Mouse (Mus musculus) thymus, postnatal 10 days (tissue): ENCODE results near the gene Habp2.
A peak's percentile ranks its signal among the peaks of the same experiment; 100 is the strongest.
"Not testable (repeated sequence)": the region's sequence is repeated elsewhere in the genome, so short reads cannot be mapped to it uniquely, and the experiment has no call there.

ENCODE experiments used
- DNase-seq, 2 experiments: peaks; one replicate each; pipeline ENCODE4 v3.0.0; 2021; ENCODE audit warnings: low spot score in 2 of 2

Habp2 gene

DNA sequence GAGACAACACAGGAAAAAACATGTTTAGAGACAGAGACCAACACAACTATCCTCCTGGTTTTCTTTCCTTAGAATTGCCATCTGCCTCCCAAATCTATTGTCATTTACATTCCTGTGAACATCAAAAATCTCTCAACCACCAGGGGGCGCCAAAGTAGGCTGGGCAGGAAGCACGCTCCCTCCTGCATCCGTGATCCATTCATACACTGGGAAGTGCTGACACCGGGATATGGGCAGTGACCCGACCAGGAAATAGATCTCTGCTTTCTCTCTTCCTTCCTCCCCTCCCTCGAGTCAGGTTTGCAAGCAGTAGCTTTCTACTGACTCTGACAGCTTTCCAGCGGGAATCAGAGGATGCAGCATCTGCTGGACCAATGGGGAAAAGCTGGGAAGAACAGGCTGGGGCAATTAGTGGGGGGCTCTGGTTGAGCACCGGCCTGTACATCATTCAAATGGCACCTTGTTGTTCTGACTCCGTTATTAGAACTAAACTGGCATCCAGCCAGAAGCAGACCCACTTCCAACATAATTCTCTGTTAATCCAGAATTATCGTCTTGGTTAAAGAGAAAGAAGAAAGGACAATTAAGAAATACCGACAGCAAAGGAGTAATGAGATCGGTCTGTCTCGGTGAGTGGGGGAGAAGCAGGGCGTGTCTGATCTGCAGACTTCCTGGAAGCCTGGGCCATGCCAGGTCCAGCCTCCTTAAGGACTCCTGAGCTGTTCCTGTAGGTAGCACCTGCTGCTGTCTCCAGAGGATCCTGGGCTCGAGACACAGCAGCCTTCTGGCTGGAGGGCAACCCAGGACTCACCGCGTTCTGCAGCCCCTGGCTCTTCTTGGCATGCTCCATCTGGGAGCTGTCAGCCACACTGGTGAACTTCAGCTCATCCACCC lies 69.8 kb downstream of the Habp2 start:
- DNase-seq: peak; percentile 46 to 82

DNA sequence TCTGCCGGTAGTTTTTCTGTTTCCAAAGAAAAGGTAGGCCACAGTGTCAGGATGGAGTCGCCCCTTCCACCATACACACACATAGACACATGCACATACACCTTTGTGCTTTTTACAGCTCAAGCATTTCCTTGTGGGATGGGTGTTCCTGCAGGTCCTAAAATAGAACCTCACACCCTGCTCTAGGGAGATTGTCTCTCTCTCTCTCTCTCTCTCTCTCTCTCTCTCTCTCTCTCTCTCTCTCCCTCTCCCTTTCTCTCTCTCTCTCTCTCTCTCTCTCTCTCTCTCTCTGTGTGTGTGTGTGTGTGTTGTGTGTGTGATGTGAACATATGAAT lies 70.4 kb downstream of the Habp2 start:
- DNase-seq: not testable (repeated sequence)

DNA sequence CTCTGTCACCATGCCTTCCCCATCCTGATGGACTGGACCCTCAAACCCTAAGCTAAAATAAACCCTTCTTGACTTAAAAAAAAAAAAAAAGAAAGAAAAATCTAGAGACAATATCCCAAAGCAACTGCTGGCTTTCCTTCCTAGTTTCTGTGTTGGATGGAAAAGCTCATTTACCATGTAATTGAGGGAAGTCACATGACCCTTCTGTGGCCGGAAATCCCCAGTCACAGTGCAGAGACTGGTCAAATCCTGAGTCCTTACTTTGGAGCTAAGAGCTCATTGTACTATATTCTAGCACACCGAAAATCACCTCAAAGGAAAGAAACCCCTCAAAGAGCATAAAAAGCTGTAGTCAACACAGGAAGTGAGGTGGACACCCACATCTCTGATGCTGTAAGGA lies 72.0 kb downstream of the Habp2 start:
- no peak for DNase-seq

DNA sequence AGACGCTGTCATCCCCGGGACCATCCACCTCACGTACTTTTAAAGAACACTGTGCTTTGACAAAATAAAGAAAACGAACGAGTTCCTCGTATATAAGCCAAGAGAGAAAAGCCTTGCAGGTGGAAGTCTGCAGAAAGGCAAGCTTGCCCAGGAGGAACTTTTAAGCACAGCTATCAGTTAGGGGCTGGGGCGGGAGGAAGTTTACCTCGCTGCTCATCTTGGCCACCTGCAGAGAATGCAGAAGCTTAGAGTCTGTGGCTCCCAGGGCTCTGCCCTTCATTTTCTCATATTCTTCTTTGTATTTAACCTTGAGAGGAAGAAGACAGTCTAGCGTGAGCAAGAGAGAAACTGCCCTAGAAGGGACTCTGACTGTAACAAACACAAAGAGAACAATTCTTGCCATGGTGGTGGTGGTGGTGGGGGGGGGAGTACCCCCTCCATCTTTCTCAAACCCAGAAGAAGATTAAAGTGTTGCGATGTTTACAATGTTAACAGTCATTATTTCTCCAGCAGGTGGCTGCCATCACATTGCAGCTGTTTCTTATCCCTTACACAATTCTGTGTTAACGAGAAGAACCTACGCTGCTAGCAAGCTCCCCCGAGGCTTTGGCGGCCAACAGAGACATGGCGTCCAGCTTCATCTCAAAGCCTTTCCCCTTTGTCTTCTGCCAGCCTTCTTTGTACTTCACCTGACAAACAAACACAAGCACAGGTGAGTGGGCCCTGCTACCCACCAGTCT lies 77.0 kb downstream of the Habp2 start:
- DNase-seq: peak; percentile 66

DNA sequence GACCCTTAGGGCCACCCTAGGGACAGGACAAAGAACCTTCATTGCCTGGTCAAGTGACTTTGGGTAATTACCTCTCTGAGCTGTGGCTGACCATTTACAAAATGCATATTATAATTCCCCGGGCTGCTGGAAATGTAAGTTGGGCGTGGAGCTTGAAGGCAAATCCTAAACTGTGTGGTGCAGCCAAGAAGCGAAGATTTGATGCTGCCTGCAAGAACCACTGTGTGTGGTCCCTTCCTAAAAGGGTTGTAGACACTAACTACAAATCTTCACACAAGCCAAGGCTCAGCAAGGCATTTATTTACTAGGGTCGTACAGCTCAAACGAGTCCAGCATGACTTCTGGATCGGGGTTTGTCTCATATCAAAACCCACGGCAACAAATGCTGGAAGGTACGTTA lies 77.6 kb downstream of the Habp2 start:
- no peak for DNase-seq

DNA sequence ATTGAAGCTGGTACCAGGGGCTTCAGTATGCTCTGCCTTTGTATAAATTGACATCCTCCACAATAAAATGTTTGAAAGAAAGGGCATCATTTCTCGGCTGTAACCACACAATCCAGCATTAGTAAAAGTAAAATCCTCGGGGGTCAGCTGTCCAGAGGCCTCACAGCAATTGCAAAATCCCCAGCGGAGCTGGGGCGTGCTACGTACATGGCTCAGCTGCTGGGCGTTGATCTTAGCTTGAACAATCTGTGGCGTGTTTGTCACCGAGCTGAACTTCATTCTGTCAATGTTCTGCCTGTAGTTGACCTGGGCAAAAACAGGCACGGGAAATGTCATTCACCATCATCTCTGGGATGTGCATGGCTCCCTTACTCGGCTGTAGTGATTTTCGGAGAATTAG lies 79.2 kb downstream of the Habp2 start:
- DNase-seq: no peak

DNA sequence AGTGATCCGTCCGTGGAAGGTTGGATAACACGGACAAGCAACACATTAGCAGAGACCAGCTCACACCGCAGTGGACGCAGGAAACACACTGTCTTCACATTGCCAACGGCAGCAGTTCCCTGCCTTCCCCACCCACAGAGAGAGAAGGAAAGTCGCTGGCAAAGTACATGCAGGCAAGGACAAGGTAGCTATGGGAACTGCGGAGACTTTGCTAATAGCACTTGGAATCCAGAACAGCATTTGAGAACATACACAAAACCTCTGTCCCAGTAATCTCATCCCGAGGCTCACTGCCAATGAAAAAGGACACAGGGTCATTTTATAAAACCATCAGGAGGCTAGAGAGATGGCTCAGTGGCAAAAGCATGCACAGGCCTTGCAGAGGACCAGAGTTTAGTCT lies 79.7 kb downstream of the Habp2 start:
- DNase-seq: no peak

DNA sequence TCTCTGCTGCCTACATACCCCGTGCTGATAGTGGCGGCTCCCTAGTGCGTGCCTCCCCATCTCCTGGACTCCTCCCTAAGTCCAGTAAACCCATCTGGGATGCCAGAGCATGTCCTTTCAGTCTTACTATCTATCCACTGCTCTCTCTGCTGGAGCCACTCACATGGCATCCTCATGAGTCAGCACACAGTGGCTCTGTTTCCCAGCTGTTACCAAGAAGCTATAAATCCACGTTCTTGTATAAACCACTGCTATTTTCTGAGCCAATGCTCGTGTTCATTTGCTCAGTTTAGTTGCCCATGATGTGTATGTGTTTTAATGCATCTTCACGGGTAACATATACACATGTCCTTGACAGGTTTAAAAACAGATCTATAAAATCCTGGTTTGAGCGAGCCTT lies 80.8 kb downstream of the Habp2 start:
- DNase-seq: no peak

DNA sequence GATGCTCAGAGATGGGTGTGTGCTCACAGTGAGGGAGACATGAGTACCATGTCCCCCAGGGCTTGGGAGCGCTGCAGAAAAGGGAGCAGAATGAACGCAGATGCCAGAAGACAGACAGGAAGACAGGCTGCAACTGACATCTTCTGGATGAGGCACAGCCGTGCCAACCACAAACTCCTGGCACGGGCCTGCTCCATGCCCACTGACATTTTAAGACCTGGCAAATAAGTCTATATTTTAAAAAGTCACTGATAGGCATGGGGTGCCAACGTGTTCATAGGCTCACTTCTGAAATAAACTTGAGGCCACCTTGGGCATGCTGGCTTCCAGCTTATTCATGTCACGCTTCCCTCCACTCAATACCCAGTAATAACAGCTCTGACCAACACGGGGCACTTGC lies 82.0 kb downstream of the Habp2 start:
- DNase-seq: peak in 1 of 2 experiments; percentile 32
